Mouse (Mus musculus): ENCODE measurements at regions not wholly inside any gene's neighbourhood (a gene's known extent, or its start where the extent isn't known, plus 50 kb on each side); places are given as distances from the start of the nearest gene placed in this dataset.

GRCm38 (mm10) chr1:50622870-50623607 is 277.4 kb upstream of the Tmeff2 start:
- no peak for DNase-seq (ENCODE audit: low read depth)

DNA sequence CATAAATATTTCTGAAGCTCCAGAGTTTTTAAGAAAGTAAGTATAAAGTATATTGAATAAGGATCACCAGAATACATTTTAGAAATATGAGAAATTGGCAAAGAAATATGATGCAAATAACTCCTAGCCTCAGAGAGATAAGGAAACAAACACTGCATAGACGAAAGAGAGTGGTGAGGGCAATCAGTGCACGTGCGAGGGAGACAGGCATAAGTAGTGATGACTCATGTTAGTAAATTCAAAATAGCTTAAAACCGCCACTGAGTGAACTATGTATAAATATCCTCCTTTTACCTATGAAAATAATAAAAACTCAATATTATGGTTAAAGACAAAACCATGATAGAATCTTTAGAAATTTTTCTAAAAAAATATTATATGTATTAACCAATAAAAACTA is 271.4 kb upstream of the Tmeff2 start:
- no peak for DNase-seq (ENCODE audit: low read depth)

DNA sequence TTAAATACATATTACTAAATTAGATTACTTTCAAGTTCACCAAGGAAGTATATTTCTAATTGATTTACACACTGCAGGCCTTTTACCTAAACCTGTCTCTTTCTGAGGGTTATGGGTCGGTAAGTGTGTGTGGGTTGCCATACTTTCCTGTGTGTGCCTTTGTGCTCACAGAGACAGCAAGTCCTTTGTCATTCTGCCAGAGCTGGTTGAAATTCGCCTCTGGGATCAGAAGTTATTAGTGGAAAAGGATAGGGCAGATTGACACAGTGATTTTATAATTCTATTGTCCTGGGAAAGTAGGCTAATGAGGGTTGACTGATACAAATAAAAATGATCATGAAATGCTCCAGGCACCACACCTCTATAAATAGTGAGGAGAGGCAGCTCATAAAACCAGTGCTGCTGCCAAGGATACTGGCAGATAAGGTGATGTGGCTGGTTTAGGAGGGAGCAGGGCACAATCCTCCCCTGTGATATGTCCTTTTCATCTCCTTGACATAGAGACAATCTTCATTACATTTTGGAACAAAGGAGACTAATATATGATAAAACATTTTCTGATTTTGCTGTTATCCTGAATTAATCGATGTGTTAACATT is 270.9 kb upstream of the Tmeff2 start:
- DNase-seq (ENCODE audit: low read depth), result peak; percentile 68

DNA sequence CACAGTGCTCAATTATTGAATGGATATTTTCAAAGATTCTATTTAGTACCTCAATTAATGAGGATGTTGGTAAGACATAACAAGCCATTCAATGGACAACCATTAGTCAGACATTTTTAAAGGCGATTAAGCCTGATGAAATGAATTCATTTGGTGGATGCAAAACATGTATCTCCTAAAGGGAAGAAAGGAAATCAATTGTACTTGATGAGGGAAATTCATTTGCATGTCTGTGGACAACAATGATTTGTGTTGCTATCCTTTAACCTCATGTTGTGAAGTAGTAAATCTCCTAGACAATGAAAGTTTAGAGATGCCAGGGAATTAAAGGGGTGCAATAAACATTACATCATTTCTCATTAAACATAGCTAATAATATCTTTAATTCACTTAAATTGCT is 262.5 kb upstream of the Tmeff2 start:
- DNase-seq (ENCODE audit: low read depth), result no peak

- no peak for DNase-seq (ENCODE audit: low read depth)
Measured at GRCm38 (mm10) chr1:50646931-50647674, 253.3 kb upstream of the Tmeff2 start.

DNA sequence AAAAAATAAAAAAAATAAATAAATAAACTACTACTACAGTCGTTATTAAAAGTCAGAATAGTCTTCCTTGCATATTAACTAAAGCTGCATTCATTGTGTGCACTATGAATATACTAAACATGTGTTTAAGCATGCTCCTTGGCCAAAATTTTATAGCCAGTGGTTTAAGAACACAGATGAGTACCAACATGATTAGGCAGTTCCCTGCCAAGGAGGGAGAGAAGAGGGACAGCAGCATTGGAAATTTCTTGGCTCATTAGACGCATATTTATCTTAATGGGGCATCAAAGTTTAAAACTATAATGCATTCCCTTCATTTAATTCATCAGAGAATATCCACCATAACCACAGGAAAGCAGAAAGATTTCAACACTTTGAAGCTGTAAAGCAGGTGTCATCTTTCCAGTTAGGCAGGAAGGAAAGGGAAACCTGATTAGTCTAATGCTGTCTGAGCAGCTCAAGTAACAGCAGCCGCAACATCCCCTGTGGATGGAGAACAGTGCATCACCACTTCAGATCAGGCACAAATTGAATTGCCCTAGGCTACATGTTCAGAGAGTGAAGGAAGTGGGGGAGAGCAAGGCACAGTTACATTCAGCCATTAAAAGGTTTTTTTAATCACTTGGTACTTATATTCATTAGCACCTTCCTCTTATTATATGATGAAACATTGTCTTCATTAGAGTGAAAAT is 248.3 kb upstream of the Tmeff2 start:
- peak; percentile 56 for DNase-seq (ENCODE audit: low read depth)

DNA sequence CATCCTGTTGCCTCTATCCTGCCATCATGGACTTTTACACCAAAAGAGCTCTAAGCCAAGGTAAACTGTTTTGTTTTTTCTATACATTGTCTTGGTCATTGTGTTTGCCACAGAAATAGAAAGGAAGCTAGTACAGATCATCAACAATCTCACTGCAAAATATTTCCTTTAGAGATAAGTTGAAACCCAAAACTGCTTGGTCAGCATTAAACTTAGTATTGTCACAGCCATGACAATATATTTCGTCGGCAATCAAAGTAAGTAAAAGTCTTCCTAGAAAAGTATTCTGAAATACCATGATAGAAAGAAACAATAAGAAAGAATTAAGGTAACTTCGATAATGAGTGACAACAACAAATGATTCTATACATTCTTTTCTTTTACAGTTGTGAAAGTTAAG is 235.3 kb upstream of the Tmeff2 start:
- no peak for DNase-seq (ENCODE audit: low read depth)

- no peak for DNase-seq (ENCODE audit: low read depth)
Measured at GRCm38 (mm10) chr1:50682971-50683370, 217.5 kb upstream of the Tmeff2 start.

GRCm38 (mm10) chr1:50685361-50685760 is 215.1 kb upstream of the Tmeff2 start:
- DNase-seq (ENCODE audit: low read depth), result no peak

- DNase-seq (ENCODE audit: low read depth), result no peak
Measured at GRCm38 (mm10) chr1:50696916-50697315, 203.5 kb upstream of the Tmeff2 start.

DNA sequence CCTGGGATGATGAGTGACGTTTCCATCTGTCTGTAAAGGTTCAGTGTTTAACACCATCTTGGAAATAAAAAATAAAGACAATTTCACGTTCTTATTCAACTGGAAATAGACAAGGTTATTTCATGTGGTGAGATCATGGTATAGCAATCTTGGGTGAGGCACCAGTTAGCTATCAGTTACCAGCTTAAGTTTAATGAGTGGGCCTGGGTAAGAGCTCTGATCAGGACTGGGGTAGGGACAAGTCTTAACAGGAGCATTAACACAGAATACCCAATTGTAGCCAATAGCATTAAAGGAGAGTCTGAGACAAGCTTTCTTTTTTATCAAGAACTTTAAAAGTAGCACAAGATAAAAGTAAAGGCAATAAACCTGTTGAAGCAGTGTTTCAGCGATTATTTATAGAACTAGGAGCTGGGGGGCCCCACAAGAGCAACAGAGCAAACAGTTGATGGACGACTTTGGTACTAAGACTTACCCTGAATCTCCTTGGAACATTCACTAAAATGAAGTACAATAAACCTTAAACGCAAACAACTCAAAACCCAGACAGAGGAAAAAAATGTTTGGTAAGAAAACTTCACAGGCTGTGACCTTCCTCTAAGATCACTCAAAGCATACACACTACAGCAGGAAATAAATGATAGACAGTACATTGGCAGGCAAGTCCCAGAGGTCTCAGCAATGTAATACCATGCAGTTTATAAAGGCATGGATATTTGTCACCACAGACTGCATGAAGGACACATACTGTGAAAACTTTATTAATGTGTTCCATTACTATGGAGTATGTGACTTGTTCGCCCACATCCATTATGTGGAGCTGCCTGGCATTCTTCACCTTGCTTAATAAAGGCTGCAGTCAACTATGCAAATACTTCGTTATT is 202.9 kb upstream of the Tmeff2 start:
- DNase-seq (ENCODE audit: low read depth), result no peak

DNA sequence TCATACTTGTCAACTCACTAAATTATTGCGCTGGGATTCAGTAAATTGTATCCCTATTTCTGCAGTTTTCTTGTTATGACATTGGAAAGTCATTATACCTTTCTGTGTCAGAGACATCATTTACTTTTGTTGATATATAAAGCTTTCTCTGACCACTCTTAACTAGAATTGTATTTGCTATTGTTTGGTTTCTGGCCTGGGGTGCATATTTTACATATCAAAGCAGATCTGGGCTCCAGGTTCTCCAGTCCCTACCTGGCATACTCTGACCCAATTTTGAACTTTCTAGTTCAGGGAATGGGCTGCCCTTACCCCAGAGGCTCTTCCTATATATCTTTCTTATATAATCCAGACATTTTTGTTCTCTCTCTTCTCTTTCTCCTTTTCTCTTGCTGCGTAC is 195.8 kb upstream of the Tmeff2 start:
- DNase-seq (ENCODE audit: low read depth), result no peak

- peak; percentile 36 for DNase-seq (ENCODE audit: low read depth)
Measured at GRCm38 (mm10) chr1:50745049-50745448, 155.4 kb upstream of the Tmeff2 start.

GRCm38 (mm10) chr1:50770211-50770610 is 130.2 kb upstream of the Tmeff2 start:
- DNase-seq (ENCODE audit: low read depth), result no peak

GRCm38 (mm10) chr1:50795264-50795663 is 105.2 kb upstream of the Tmeff2 start:
- no peak for DNase-seq (ENCODE audit: low read depth)

- no peak for DNase-seq (ENCODE audit: low read depth)
Measured at GRCm38 (mm10) chr1:50798166-50798565, 102.3 kb upstream of the Tmeff2 start.

- no peak for DNase-seq (ENCODE audit: low read depth)
Measured at GRCm38 (mm10) chr1:50806321-50806720, 94.1 kb upstream of the Tmeff2 start.

DNA sequence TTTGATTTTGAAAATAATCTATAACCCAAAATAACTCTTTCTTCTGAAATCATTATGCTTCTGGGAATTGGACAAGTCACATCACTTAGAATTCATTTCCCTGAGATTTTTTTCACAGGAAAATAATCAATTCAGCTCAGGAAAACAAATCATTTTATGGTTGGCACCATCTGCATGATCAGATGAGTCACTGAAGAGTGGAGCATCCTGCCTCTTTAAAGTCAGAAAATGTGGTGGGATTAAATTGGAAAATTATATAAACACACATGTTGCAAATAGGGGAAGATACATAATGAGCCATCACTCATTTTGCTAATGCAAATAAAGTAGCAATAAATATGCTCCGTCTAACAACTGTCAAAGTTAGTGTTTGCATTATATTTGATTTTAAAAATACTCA is 93.6 kb upstream of the Tmeff2 start:
- DNase-seq (ENCODE audit: low read depth), result no peak

- DNase-seq (ENCODE audit: low read depth), result no peak
Measured at GRCm38 (mm10) chr1:50831663-50832062, 68.8 kb upstream of the Tmeff2 start.

GRCm38 (mm10) chr1:50836123-50836522 is 64.3 kb upstream of the Tmeff2 start:
- DNase-seq (ENCODE audit: low read depth), result no peak

DNA sequence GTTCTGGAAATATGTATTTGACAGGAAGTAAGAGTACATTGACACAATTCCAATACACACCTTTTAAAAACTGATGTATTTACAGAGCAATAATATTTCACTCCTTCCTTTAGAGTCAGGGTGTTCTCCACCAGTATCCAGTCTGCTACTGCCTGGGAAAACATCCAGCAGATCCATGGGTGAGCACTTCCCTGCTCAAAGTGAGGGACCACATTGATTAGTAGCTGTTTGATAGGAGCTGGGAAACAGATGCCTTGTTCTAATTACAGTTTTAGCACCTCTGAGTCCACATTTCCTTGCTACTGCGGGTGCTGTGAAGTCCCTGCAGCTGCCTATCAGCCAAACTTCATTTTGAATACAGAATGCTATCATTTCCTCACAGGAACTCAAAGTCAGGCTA is 53.3 kb upstream of the Tmeff2 start:
- DNase-seq (ENCODE audit: low read depth), result no peak

Data from gonadal fat pad, adult 2 months (tissue).